In the genomic region with DNA sequence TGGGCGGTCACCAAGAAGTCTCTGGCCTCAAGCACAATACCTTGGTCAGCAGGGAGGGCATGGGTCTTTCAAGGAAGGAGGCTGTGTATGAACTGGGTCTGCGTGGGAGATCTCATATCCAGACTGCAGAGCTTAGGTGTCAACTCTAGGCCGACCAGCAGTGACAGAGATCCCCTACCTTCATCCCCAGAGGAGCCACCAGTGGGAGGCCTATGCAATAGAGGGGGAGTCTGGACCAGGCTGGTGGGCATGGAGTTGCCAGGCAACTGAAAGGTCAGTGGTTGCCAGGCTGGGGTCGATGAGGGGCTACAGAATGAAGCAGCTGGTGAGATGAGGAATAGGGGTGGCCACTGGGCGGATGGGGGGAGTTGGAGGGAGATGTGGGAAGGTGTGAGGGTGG, we compare ENCODE assay signal across 23 mouse cellular contexts. TPM values are rescaled to one million over a fixed set of nuclear protein-coding genes. Genes with fewer than 3 reads are reported as not detected.
"Had no signal": no experiment of that assay in that cellular context is flagged by ENCODE, and none has a peak within 500 bp of the region (broad histone marks: within the 10 kb centered on the region; RNA-seq: fewer than 3 reads in every experiment).

No protein-coding gene starts in this region.

- H3K4me3 ChIP-seq: left cerebral cortex, adult 2 months; liver, embryonic 13.5 days; midbrain, embryonic 12.5 days; midbrain, embryonic 15.5 days; myocyte; neural tube, embryonic 13.5 days had no signal

- H3K9me3 ChIP-seq: liver, embryonic 13.5 days; midbrain, embryonic 12.5 days; midbrain, embryonic 15.5 days; neural tube, embryonic 13.5 days had no signal

- H3K27ac ChIP-seq: left cerebral cortex, adult 2 months; liver, embryonic 13.5 days; midbrain, embryonic 12.5 days; midbrain, embryonic 15.5 days; neural tube, embryonic 13.5 days; stomach, postnatal 0 days had no signal

- H3K36me3 ChIP-seq: liver, embryonic 13.5 days; midbrain, embryonic 15.5 days had no signal

- H3K4me2 ChIP-seq: liver, embryonic 13.5 days; midbrain, embryonic 12.5 days; midbrain, embryonic 15.5 days; neural tube, embryonic 13.5 days had no signal

- H3K9ac ChIP-seq: liver, embryonic 13.5 days; midbrain, embryonic 12.5 days; midbrain, embryonic 15.5 days; neural tube, embryonic 13.5 days had no signal

- ATAC-seq: midbrain, embryonic 15.5 days had no signal

- DNase-seq: kidney, adult 9 months; kidney, postnatal 14 days; kidney, postnatal 4 days; layer of hippocampus, postnatal 36 days; liver, embryonic 13.5 days; lung, adult 2 months; lung, postnatal 14 days; lung, postnatal 4 days; right cerebral cortex, adult 18-20 months; right cerebral cortex, postnatal 14 days; right cerebral cortex, postnatal 4 days; thymus, adult 18-20 months; thymus, postnatal 36 days had no signal

RNA-seq across cellular contexts. Expression of a gene that starts 36.4 kb away (rescaled TPM):
- polyA plus RNA-seq: liver, embryonic 13.5 days; liver, embryonic 16.5 days; myocyte had no signal

RNA-seq across cellular contexts. Expression of a gene that starts 39.5 kb away (rescaled TPM):
- polyA plus RNA-seq: limb, embryonic 11.5 days; liver, adult 2 months; urinary bladder, adult 2 months had no signal
